20 mouse cellular contexts compared by ENCODE assay signal in genomic region chr6:18517626-18518025, GRCm38 (mm10). TPM values are rescaled to one million over a fixed set of nuclear protein-coding genes. Genes with fewer than 3 reads are reported as not detected.
DNase-seq lines count a peak whose midpoint lies in the region; ATAC-seq and TF ChIP-seq lines count a peak whose summit lies in the region.
"Had no signal": no experiment of that assay in that cellular context is flagged by ENCODE, and none has a peak within 500 bp of the region (broad histone marks: within the 10 kb centered on the region; RNA-seq: fewer than 3 reads in every experiment).

No protein-coding gene starts in this region.

- no peak for DNase-seq in forebrain, embryonic 10.5 days (ENCODE audit: extremely low spot score, low spot score)
- no peak for DNase-seq in left cerebral cortex, adult 2 months (ENCODE audit: extremely low spot score in 1 of 2, low spot score in 2 of 2)
- no peak for DNase-seq in left cerebral cortex, adult 18-20 months (ENCODE audit: low spot score in 2 of 2)
- no peak for DNase-seq in hindbrain, postnatal 0 days (ENCODE audit: low spot score)
- no peak for DNase-seq in cerebellum, postnatal 14 days
- DNase-seq: adrenal gland, adult 2 months; adrenal gland, postnatal 25 days; cerebellum, adult 2 months; cerebellum, postnatal 10 days; gastrocnemius, postnatal 14 days; heart, postnatal 36 days; kidney, adult 11 months had no signal

- H3K9ac ChIP-seq in forebrain, embryonic 15.5 days (replicated peaks): no peak overlapping the region
- H3K9ac ChIP-seq in hindbrain, postnatal 0 days (replicated peaks; ENCODE audit: low read length): no peak overlapping the region
- H3K9ac ChIP-seq: embryonic facial prominence, embryonic 13.5 days; heart, embryonic 13.5 days; hindbrain, embryonic 12.5 days had no signal

- ATAC-seq in forebrain, embryonic 15.5 days (replicated peaks): no peak
- peak; percentile 84 for ATAC-seq in granulocyte monocyte progenitor cell, adult 5-6 weeks (replicated peaks; ENCODE audit: poor library complexity, severe bottlenecking)
- ATAC-seq in hindbrain, postnatal 0 days: no peak
- ATAC-seq: activated CD4-positive, CD25-positive, alpha-beta regulatory T cell, adult 4 months; hindbrain, embryonic 16.5 days had no signal

- no peak overlapping the region for H3K4me2 ChIP-seq in forebrain, embryonic 15.5 days (replicated peaks)
- H3K4me2 ChIP-seq in hindbrain, postnatal 0 days (ENCODE audit: low read depth, low read length): no peak overlapping the region
- H3K4me2 ChIP-seq: embryonic facial prominence, embryonic 13.5 days; heart, embryonic 13.5 days; hindbrain, embryonic 12.5 days had no signal

- no peaks in the 10 kb centered on the region for H3K36me3 ChIP-seq in forebrain, embryonic 15.5 days
- H3K36me3 ChIP-seq in forebrain, embryonic 10.5 days (replicated peaks): no peaks in the 10 kb centered on the region
- no peaks in the 10 kb centered on the region for H3K36me3 ChIP-seq in hindbrain, postnatal 0 days (ENCODE audit: insufficient read depth, low read length)
- H3K36me3 ChIP-seq: embryonic facial prominence, embryonic 13.5 days; heart, embryonic 13.5 days; hindbrain, embryonic 12.5 days had no signal

- WGBS in forebrain, embryonic 15.5 days: 56% methylated on average over 2 of the region's 2 CpGs
- 82% methylated on average over 2 of the region's 2 CpGs for WGBS in forebrain, embryonic 10.5 days
- WGBS in hindbrain, postnatal 0 days: 68% methylated on average over 2 of the region's 2 CpGs

- no peaks in the 10 kb centered on the region for H3K27me3 ChIP-seq in forebrain, embryonic 15.5 days
- peaks cover 13% of the 10 kb centered on the region for H3K27me3 ChIP-seq in forebrain, embryonic 10.5 days (ENCODE audit: poor library complexity, severe bottlenecking)
- H3K27me3 ChIP-seq in hindbrain, postnatal 0 days (ENCODE audit: insufficient read depth, low read length): no peaks in the 10 kb centered on the region
- H3K27me3 ChIP-seq: CH12.LX; hindbrain, embryonic 12.5 days had no signal

- no peaks in the 10 kb centered on the region for H3K9me3 ChIP-seq in forebrain, embryonic 15.5 days
- H3K9me3 ChIP-seq in forebrain, embryonic 10.5 days: no peaks in the 10 kb centered on the region
- H3K9me3 ChIP-seq in hindbrain, postnatal 0 days (ENCODE audit: low read length): 0 out of 2 replicates have a peak, but pooled peaks cover 2% of the 10 kb centered on the region
- H3K9me3 ChIP-seq: embryonic facial prominence, embryonic 13.5 days; heart, embryonic 13.5 days; hindbrain, embryonic 12.5 days had no signal

- peaks cover 23% of the 10 kb centered on the region for H3K4me1 ChIP-seq in forebrain, embryonic 15.5 days
- H3K4me1 ChIP-seq in forebrain, embryonic 10.5 days: peaks cover 20% of the 10 kb centered on the region
- H3K4me1 ChIP-seq in hindbrain, postnatal 0 days (ENCODE audit: insufficient read depth, low read length): no peaks in the 10 kb centered on the region

- intact Hi-C loops in left cerebral cortex, adult 2 months (cut with DNase I): loop anchor here (2.0 to 5.0 kb wide), 2 partner anchors 230 to 301 kb away; no protein-coding TSS in a partner anchor

- TF ChIP-seq CTCF in left cerebral cortex, adult 2 months (IDR thresholded peaks at IDR 0.05): no peak
- no peak for TF ChIP-seq CTCF in hindbrain, postnatal 0 days (IDR thresholded peaks at IDR 0.05; ENCODE audit: low read depth)

- no peak overlapping the region for H3K4me3 ChIP-seq in forebrain, embryonic 15.5 days
- no peak overlapping the region for H3K4me3 ChIP-seq in forebrain, embryonic 10.5 days
- H3K4me3 ChIP-seq in left cerebral cortex, adult 2 months: no peak overlapping the region
- no peak overlapping the region for H3K4me3 ChIP-seq in hindbrain, postnatal 0 days (ENCODE audit: low read length)
- H3K4me3 ChIP-seq: embryonic facial prominence, embryonic 13.5 days; heart, embryonic 13.5 days; hindbrain, embryonic 12.5 days had no signal

- H3K27ac ChIP-seq in forebrain, embryonic 15.5 days (replicated peaks): peak overlapping the region; percentile 62; the same call in 1 of the 2 replicates
- no peak overlapping the region for H3K27ac ChIP-seq in forebrain, embryonic 10.5 days
- H3K27ac ChIP-seq in left cerebral cortex, adult 2 months: 0 out of 2 replicates have a peak overlapping the region, but pooled peaks have one; percentile 7
- H3K27ac ChIP-seq in hindbrain, postnatal 0 days: no peak overlapping the region
- H3K27ac ChIP-seq: embryonic facial prominence, embryonic 13.5 days; heart, embryonic 13.5 days; hindbrain, embryonic 12.5 days had no signal

RNA-seq across cellular contexts. Expression of gene Cttnbp2, which starts 3.0 kb away (rescaled TPM):
- 122 TPM in 2 replicates for polyA plus RNA-seq in forebrain, embryonic 15.5 days (2015; fragmentation: Nextera tagmentation; extraction: Ambion mirVana)
- 7.3 and 9.8 TPM in 2 replicates for polyA plus RNA-seq in forebrain, embryonic 10.5 days (2016; fragmentation: Nextera tagmentation; extraction: Ambion mirVana)
- total RNA-seq in left cerebral cortex, adult 2 months (2021): 100 to 1,000 TPM; 164 to 179 TPM
- total RNA-seq in left cerebral cortex, adult 18-20 months (2021): 100 to 1,000 TPM; 147 to 151 TPM
- total RNA-seq in granulocyte monocyte progenitor cell, adult 5-6 weeks (2014; fragmentation: Nextera tagmentation): not detected in 2 replicates
- not detected in 2 replicates for total RNA-seq in granulocyte monocyte progenitor cell, adult 5-6 weeks (2017)
- 23.1 and 24.0 TPM in 2 replicates for total RNA-seq in hindbrain, postnatal 0 days (2014; rRNA removed)
- 30.8 and 37.6 TPM in 2 replicates for polyA plus RNA-seq in hindbrain, postnatal 0 days (2015; fragmentation: Nextera tagmentation; extraction: Ambion mirVana)
- polyA plus RNA-seq: activated CD4-positive, CD25-positive, alpha-beta regulatory T cell, adult 4 months had no signal

Comparison
In these comparisons a context has a peak if more than half of its experiments do, and no peak if none do; other contexts are left out.
1. H3K27ac ChIP-seq: peak in forebrain, embryonic 15.5 days (single experiment) and left cerebral cortex, adult 2 months (single experiment); none in forebrain, embryonic 10.5 days (single experiment) and hindbrain, postnatal 0 days (single experiment).
2. RNA of gene Cttnbp2, which starts 3.0 kb away (total RNA-seq): 164 to 179 TPM in left cerebral cortex, adult 2 months, 147 to 151 TPM in left cerebral cortex, adult 18-20 months and 23.1 to 24.0 TPM in hindbrain, postnatal 0 days; not detected in granulocyte monocyte progenitor cell, adult 5-6 weeks; every median in the first group is over 10 times any median in the second.